Mouse (Mus musculus): Measurements from ENCODE around the gene Cfap221. TPM values are rescaled to one million over a fixed set of nuclear protein-coding genes. Genes with fewer than 3 reads are reported as not detected.

Cfap221 gene
- polyA plus RNA-seq, 1 experiment from 2014 or later = 0.32 TPM

GRCm38 (mm10) chr1:120012638-120013037 lies 15.6 kb upstream of the Cfap221 start:
- no peak overlapping the region for H3K9ac ChIP-seq
- H3K4me1 ChIP-seq (replicated peaks; ENCODE audit: control insufficient read depth, insufficient read depth, low read length) = peaks cover under 1% of the 10 kb centered on the region; the same call in 1 of the 2 replicates
- no peak overlapping the region for H3K4me3 ChIP-seq (replicated peaks; ENCODE audit: low read length)
- no peak for DNase-seq (ENCODE audit: low spot score)
- no peaks in the 10 kb centered on the region for H3K9me3 ChIP-seq (ENCODE audit: control insufficient read depth, low read length)
- peaks cover 5% of the 10 kb centered on the region; the same call in 1 of the 2 replicates for H3K27me3 ChIP-seq (ENCODE audit: control insufficient read depth, insufficient read depth, low read length)
- no peak overlapping the region for H3K4me2 ChIP-seq (replicated peaks)
- no peaks in the 10 kb centered on the region for H3K36me3 ChIP-seq (replicated peaks; ENCODE audit: control insufficient read depth, insufficient read depth)
- no peak for ATAC-seq (ENCODE audit: low FRiP score)
- H3K27ac ChIP-seq = no peak overlapping the region
- WGBS = 78% methylated on average over 12 of the region's 12 CpGs

DNA sequence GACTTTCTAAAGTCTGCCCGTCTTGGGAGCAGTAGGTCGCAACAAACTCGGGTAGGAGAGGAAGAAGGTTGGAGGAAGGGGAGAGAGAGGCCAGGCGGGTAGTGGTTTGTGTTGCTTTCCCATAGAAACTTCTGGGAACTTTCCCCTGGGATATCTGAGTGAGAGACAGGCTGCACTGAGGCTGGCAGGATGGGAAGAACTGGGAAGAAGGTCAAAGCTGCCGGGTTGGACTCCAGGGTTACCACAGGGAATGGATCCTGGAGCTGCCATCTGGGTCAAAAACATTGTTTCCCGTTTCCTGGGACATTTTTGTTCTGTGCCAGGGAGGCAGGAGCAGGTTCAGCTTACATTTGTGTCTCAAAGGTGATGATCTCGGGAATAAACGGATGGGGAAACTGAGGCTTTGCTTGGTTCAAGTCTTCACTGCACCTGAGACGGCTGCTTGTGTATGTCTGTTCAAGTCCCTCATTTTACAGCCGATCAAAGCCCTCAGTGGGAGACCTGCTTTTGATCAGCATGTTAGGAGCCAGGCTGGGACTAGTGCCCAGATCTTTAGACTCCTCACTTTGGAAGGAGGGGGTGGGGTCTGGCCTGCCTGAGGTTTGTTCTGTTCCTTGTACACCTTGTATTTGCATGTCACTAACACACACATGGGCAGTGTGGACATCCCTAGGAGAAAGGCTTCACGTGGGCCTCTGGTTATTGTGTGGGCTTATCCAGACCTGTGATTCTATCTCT lies 11.0 kb upstream of the Cfap221 start:
- H3K36me3 ChIP-seq (replicated peaks; ENCODE audit: control insufficient read depth, insufficient read depth) = no peaks in the 10 kb centered on the region
- H3K4me1 ChIP-seq (replicated peaks; ENCODE audit: control insufficient read depth, insufficient read depth, low read length) = peaks cover 14% of the 10 kb centered on the region; the same call in 1 of the 2 replicates
- ATAC-seq (ENCODE audit: low FRiP score) = no peak
- H3K27me3 ChIP-seq (ENCODE audit: control insufficient read depth, insufficient read depth, low read length) = peaks cover 12% of the 10 kb centered on the region; the same call in 1 of the 2 replicates
- H3K27ac ChIP-seq = no peak overlapping the region
- H3K9ac ChIP-seq = peak overlapping the region; percentile 55; the same call in 1 of the 2 replicates
- H3K4me3 ChIP-seq (replicated peaks; ENCODE audit: low read length) = peak overlapping the region; percentile 40
- no peaks in the 10 kb centered on the region for H3K9me3 ChIP-seq (ENCODE audit: control insufficient read depth, low read length)
- H3K4me2 ChIP-seq (replicated peaks) = peak overlapping the region; percentile 69
- 25% methylated on average over 11 of the region's 11 CpGs for WGBS
- DNase-seq (ENCODE audit: low spot score) = no peak

DNA sequence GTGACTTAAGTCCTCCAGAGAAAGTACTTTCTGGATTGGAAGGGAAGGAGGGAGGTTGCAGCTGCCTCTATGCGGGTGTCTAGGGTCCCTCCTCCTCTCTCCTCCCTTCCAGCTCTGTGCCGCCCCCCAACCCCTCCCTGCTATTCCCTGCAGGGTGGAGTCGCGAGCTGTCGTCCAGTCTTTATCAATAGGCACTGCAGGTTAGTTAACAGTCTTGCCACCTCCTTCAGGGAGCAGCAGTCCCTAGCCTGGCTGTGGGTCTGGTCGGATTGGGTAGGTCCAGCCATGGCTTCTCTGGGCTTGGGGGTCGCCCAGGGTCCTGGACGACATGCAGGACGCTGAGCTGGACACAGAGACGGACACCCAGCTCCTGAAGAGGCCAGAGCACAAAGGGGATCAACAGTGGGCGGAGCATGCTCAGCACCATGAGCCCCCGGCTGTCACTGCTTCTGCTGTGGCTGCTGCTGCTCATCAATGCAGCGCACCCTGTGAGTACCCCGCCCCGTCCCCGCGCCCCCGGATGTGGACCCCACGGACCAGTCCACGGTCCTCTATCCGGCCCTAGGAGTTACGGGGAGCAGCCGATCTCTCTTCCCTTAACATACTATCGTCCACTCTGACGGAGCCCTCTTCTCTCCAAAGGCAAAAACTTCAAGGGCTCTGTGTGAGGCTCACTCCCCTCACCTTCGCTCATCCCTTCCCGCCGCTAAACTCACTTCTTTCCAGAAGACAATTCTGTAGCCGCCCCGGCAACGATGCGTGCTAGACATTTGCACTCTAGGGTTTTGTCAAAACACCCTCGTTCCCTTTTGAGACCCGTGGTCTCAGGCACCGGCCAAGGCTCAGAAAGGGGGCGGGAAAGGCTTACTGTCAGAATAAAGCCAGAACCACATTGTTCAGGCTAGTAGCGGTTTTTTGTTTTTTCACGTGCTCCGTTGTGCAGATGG lies 10.1 kb upstream of the Cfap221 start, which contains the start of gene Sctr:
Sctr (plus strand) TSS at position 51 of the 947 bp plus-strand sequence.
- WGBS = 2% methylated on average over 38 of the region's 39 CpGs
- H3K27ac ChIP-seq = no peak within 1 kb of the TSS
- peak; percentile 77 for ATAC-seq (ENCODE audit: low FRiP score)

DNA sequence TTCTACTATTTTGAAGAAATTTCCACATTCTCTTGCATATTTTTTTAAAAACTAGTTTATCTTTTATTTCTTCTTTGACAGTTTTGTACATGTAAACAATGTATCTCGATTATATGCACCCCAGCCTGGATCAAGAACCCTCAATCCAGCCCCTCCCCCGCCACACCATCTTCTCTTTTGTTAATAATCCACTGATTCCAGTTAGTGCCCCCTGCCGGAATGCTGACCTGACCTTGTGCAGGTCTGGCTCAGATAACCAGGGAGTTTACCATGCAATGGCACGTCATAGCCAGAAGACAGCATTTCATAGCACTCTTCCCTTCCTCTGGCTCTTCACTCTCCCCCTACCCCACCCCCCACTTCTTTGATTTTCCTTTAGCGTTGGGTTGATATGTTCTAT lies 610 bp upstream of the Cfap221 start:
- 31% methylated on average over 5 of the region's 5 CpGs for WGBS
- Histone ChIP-seq H3K4me2 (replicated peaks) (peak overlapping the region; percentile 64), H3K27me3 (ENCODE audit: control insufficient read depth, insufficient read depth, low read length) (no peaks in the 10 kb centered on the region), H3K9me3 (ENCODE audit: control insufficient read depth, low read length) (no peaks in the 10 kb centered on the region), H3K4me3 (replicated peaks; ENCODE audit: low read length) (peak overlapping the region; percentile 36), H3K27ac (no peak overlapping the region), H3K4me1 (replicated peaks; ENCODE audit: control insufficient read depth, insufficient read depth, low read length) (no peaks in the 10 kb centered on the region), H3K36me3 (replicated peaks; ENCODE audit: control insufficient read depth, insufficient read depth) (no peaks in the 10 kb centered on the region), H3K9ac (no peak overlapping the region)
- DNase-seq (ENCODE audit: low spot score) (no peak), ATAC-seq (ENCODE audit: low FRiP score) (no peak)

More for the DNA sequence above, 10.1 kb upstream of the Cfap221 start, which contains the start of gene Sctr:
- Histone ChIP-seq H3K9ac (peak within 1 kb of the TSS; percentile 55), H3K27me3 (ENCODE audit: control insufficient read depth, insufficient read depth, low read length) (peaks cover 12% of the 10 kb centered on the region; the same call in 1 of the 2 replicates), H3K4me1 (replicated peaks; ENCODE audit: control insufficient read depth, insufficient read depth, low read length) (peaks cover 14% of the 10 kb centered on the region; the same call in 1 of the 2 replicates), H3K36me3 (replicated peaks; ENCODE audit: control insufficient read depth, insufficient read depth) (no peaks in the 10 kb centered on the region), H3K4me2 (replicated peaks) (peak within 1 kb of the TSS; percentile 69), H3K9me3 (ENCODE audit: control insufficient read depth, low read length) (no peaks in the 10 kb centered on the region), H3K4me3 (replicated peaks; ENCODE audit: low read length) (peak within 1 kb of the TSS; percentile 40)
- no peak for DNase-seq (ENCODE audit: low spot score)

- no peaks in the 10 kb centered on the region for H3K36me3 ChIP-seq (replicated peaks; ENCODE audit: control insufficient read depth, insufficient read depth)
- no peak overlapping the region for H3K4me3 ChIP-seq (replicated peaks; ENCODE audit: low read length)
- WGBS = 85% methylated on average over 5 of the region's 5 CpGs
Measured at GRCm38 (mm10) chr1:119986555-119986954, 10.5 kb downstream of the Cfap221 start.

GRCm38 (mm10) chr1:119975141-119975540 lies 21.9 kb downstream of the Cfap221 start:
- Histone ChIP-seq H3K27me3 (ENCODE audit: control insufficient read depth, insufficient read depth, low read length) (no peaks in the 10 kb centered on the region), H3K4me2 (replicated peaks) (no peak overlapping the region), H3K36me3 (replicated peaks; ENCODE audit: control insufficient read depth, insufficient read depth) (no peaks in the 10 kb centered on the region), H3K9ac (no peak overlapping the region), H3K4me3 (replicated peaks; ENCODE audit: low read length) (no peak overlapping the region), H3K9me3 (ENCODE audit: control insufficient read depth, low read length) (0 out of 2 replicates have a peak, but pooled peaks cover 2% of the 10 kb centered on the region), H3K27ac (no peak overlapping the region), H3K4me1 (replicated peaks; ENCODE audit: control insufficient read depth, insufficient read depth, low read length) (no peaks in the 10 kb centered on the region)
- ATAC-seq (ENCODE audit: low FRiP score) (no peak), DNase-seq (ENCODE audit: low spot score) (no peak)
- 86% methylated on average over 4 of the region's 4 CpGs for WGBS

More at GRCm38 (mm10) chr1:119986555-119986954, 10.5 kb downstream of the Cfap221 start:
- Histone ChIP-seq H3K4me1 (replicated peaks; ENCODE audit: control insufficient read depth, insufficient read depth, low read length) (no peaks in the 10 kb centered on the region), H3K9ac (no peak overlapping the region), H3K27ac (no peak overlapping the region), H3K9me3 (ENCODE audit: control insufficient read depth, low read length) (no peaks in the 10 kb centered on the region), H3K27me3 (ENCODE audit: control insufficient read depth, insufficient read depth, low read length) (no peaks in the 10 kb centered on the region), H3K4me2 (replicated peaks) (no peak overlapping the region)
- DNase-seq (ENCODE audit: low spot score) (no peak), ATAC-seq (ENCODE audit: low FRiP score) (no peak)

DNA sequence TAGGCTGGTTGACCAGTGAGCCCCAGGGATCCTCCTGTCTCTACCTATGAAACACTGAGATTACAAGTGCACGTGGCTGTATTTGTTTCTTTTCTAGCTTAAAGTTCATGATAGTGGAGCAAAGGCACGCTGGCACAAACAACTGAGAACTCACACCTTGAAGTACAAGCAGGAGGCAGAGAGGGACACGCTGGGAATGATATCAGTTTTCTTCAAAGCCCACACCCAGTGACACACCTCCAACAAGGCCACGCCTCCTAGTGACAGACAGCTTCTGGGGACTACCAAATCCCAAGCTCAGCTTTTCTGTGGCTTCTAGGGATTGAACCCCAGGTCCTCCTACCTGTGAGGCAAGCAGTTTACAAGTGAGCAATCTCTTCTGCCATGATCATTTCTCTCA lies 23.9 kb downstream of the Cfap221 start:
- 42% methylated on average over 4 of the region's 4 CpGs for WGBS
- Histone ChIP-seq H3K36me3 (replicated peaks; ENCODE audit: control insufficient read depth, insufficient read depth) (no peaks in the 10 kb centered on the region), H3K4me1 (replicated peaks; ENCODE audit: control insufficient read depth, insufficient read depth, low read length) (no peaks in the 10 kb centered on the region), H3K9me3 (ENCODE audit: control insufficient read depth, low read length) (no peaks in the 10 kb centered on the region), H3K4me3 (replicated peaks; ENCODE audit: low read length) (no peak overlapping the region), H3K4me2 (replicated peaks) (no peak overlapping the region), H3K27me3 (ENCODE audit: control insufficient read depth, insufficient read depth, low read length) (no peaks in the 10 kb centered on the region), H3K9ac (no peak overlapping the region), H3K27ac (no peak overlapping the region)
- DNase-seq (ENCODE audit: low spot score) (no peak), ATAC-seq (ENCODE audit: low FRiP score) (no peak)

DNA sequence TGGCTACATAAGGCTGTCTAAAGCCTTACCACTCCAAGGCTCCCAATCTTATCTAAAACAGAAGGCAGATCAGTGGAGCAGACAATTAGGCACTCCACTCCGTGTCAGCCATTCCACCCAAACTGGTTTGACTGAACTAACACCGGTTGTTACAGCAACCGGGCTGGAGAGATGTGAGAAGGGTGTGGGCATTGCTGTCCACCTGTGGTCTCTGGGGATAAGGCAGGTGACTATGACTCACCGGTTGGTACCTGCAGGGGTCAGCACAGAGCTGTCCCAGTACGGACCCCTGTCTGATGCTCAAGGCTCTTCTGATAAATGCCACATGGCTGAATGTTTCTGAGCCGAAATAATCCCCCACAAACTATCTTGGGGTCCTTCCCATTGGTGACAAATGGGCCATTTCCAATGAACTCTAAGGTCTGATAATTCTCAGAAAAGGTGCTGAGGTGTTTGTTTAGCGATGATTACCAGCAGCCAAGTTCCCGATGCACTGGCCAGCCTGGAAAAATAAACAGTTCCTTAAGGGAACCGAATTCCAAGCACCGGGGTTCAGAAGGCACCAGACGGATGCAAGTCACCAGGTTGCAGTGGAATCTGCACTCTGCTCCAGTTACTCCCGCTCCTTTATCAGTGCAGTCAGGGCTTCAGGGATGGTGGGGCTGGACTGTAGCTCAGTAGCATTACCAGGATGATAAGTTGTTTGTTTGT lies 31.1 kb downstream of the Cfap221 start:
- DNase-seq (ENCODE audit: low spot score) = no peak
- Histone ChIP-seq H3K9me3 (ENCODE audit: control insufficient read depth, low read length) (no peaks in the 10 kb centered on the region), H3K27ac (no peak overlapping the region), H3K9ac (no peak overlapping the region), H3K4me1 (replicated peaks; ENCODE audit: control insufficient read depth, insufficient read depth, low read length) (no peaks in the 10 kb centered on the region), H3K36me3 (replicated peaks; ENCODE audit: control insufficient read depth, insufficient read depth) (no peaks in the 10 kb centered on the region), H3K27me3 (ENCODE audit: control insufficient read depth, insufficient read depth, low read length) (no peaks in the 10 kb centered on the region), H3K4me2 (replicated peaks) (no peak overlapping the region), H3K4me3 (replicated peaks; ENCODE audit: low read length) (no peak overlapping the region)
- no peak for ATAC-seq (ENCODE audit: low FRiP score)
- WGBS = 66% methylated on average over 12 of the region's 12 CpGs

Data from hindbrain, embryonic 14.5 days (tissue).